Comparison of ENCODE assay signal across 8 mouse cellular contexts in genomic region chr9:26998669-26999460, GRCm38 (mm10). TPM values are rescaled to one million over a fixed set of nuclear protein-coding genes. Genes with fewer than 3 reads are reported as not detected.
DNase-seq lines count a peak whose midpoint lies in the region; ATAC-seq and TF ChIP-seq lines count a peak whose summit lies in the region.

No protein-coding gene starts in this region.

- H3K36me3 ChIP-seq in heart, embryonic 10.5 days: peaks cover 18% of the 10 kb centered on the region
- H3K36me3 ChIP-seq in E14TG2a.4 (ENCODE audit: insufficient read depth, low read length): peaks cover 37% of the 10 kb centered on the region
- H3K36me3 ChIP-seq in forebrain, embryonic 10.5 days (replicated peaks): peaks cover 23% of the 10 kb centered on the region
- peaks cover 8% of the 10 kb centered on the region for H3K36me3 ChIP-seq in limb, embryonic 14.5 days (ENCODE audit: control insufficient read depth, insufficient read depth, low read length)
- H3K36me3 ChIP-seq in stomach, embryonic 15.5 days: peaks cover 6% of the 10 kb centered on the region; the same call in 1 of the 2 replicates

- no peak for DNase-seq in heart, embryonic 10.5 days (ENCODE audit: low spot score)
- no peak for DNase-seq in heart, postnatal 10 days
- no peak for DNase-seq in forebrain, embryonic 10.5 days (ENCODE audit: extremely low spot score, low spot score)
- no peak for DNase-seq in limb, embryonic 14.5 days (ENCODE audit: low spot score)
- no peak for DNase-seq in adrenal gland, adult 2 months
- DNase-seq in B cell, adult 2 months: no peak

- no peaks in the 10 kb centered on the region for H3K27me3 ChIP-seq in heart, embryonic 10.5 days (ENCODE audit: insufficient read depth, poor library complexity, severe bottlenecking)
- no peaks in the 10 kb centered on the region for H3K27me3 ChIP-seq in E14TG2a.4 (ENCODE audit: insufficient read depth, low read length)
- no peaks in the 10 kb centered on the region for H3K27me3 ChIP-seq in forebrain, embryonic 10.5 days (ENCODE audit: poor library complexity, severe bottlenecking)
- H3K27me3 ChIP-seq in limb, embryonic 14.5 days (ENCODE audit: control insufficient read depth, insufficient read depth, low read length): no peaks in the 10 kb centered on the region
- H3K27me3 ChIP-seq in stomach, embryonic 15.5 days (replicated peaks): no peaks in the 10 kb centered on the region

- intact Hi-C loops in heart, postnatal 10 days (cut with DNase I): no loop called here

- no peak for TF ChIP-seq CTCF in E14TG2a.4 (conservative IDR thresholded peaks at IDR 0.05; ENCODE audit: low read length)

- H3K9me3 ChIP-seq in heart, embryonic 10.5 days: no peaks in the 10 kb centered on the region
- no peaks in the 10 kb centered on the region for H3K9me3 ChIP-seq in E14TG2a.4 (ENCODE audit: low read length)
- H3K9me3 ChIP-seq in forebrain, embryonic 10.5 days: no peaks in the 10 kb centered on the region
- H3K9me3 ChIP-seq in limb, embryonic 14.5 days (ENCODE audit: control insufficient read depth, low read length): no peaks in the 10 kb centered on the region
- H3K9me3 ChIP-seq in stomach, embryonic 15.5 days: no peaks in the 10 kb centered on the region

- H3K9ac ChIP-seq in limb, embryonic 14.5 days (ENCODE audit: low read depth, low read length, severe bottlenecking): peak overlapping the region; percentile 94
- peak overlapping the region; percentile 66 for H3K9ac ChIP-seq in stomach, embryonic 15.5 days

- 3% methylated on average over 29 of the region's 29 CpGs for WGBS in heart, embryonic 10.5 days
- 4% methylated on average over 29 of the region's 29 CpGs for WGBS in forebrain, embryonic 10.5 days
- WGBS in limb, embryonic 14.5 days: 3% methylated on average over 28 of the region's 29 CpGs
- 1% methylated on average over 29 of the region's 29 CpGs for WGBS in stomach, embryonic 15.5 days

- H3K4me1 ChIP-seq in heart, embryonic 10.5 days: peaks cover 12% of the 10 kb centered on the region
- peaks cover 46% of the 10 kb centered on the region for H3K4me1 ChIP-seq in E14TG2a.4 (replicated peaks; ENCODE audit: low read depth, low read length)
- H3K4me1 ChIP-seq in forebrain, embryonic 10.5 days: peaks cover 33% of the 10 kb centered on the region
- H3K4me1 ChIP-seq in limb, embryonic 14.5 days (ENCODE audit: control insufficient read depth, insufficient read depth, low read length): peaks cover 20% of the 10 kb centered on the region
- peaks cover 8% of the 10 kb centered on the region for H3K4me1 ChIP-seq in stomach, embryonic 15.5 days

- no peak for TF ChIP-seq POLR2A in limb, embryonic 14.5 days (IDR thresholded peaks at IDR 0.05; ENCODE audit: borderline replicate concordance, extremely low read depth, insufficient read depth, insufficient read length)

- peak overlapping the region; percentile 64 for H3K4me2 ChIP-seq in limb, embryonic 14.5 days (replicated peaks; ENCODE audit: low read depth, low read length, severe bottlenecking)
- H3K4me2 ChIP-seq in stomach, embryonic 15.5 days: peak overlapping the region; percentile 59

- ATAC-seq in limb, embryonic 14.5 days (ENCODE audit: low FRiP score, low read depth): peak; percentile 51
- peak; percentile 30 for ATAC-seq in stomach, embryonic 15.5 days (ENCODE audit: insufficient read depth, low FRiP score, low read depth)

- H3K4me3 ChIP-seq in heart, embryonic 10.5 days: peak overlapping the region; percentile 80
- H3K4me3 ChIP-seq in E14TG2a.4 (replicated peaks; ENCODE audit: low read length): peak overlapping the region; percentile 88
- peak overlapping the region; percentile 78 for H3K4me3 ChIP-seq in forebrain, embryonic 10.5 days
- H3K4me3 ChIP-seq in limb, embryonic 14.5 days (replicated peaks; ENCODE audit: low read length): peak overlapping the region; percentile 73
- H3K4me3 ChIP-seq in stomach, embryonic 15.5 days (replicated peaks): peak overlapping the region; percentile 77

- H3K27ac ChIP-seq in heart, embryonic 10.5 days: peak overlapping the region; percentile 93
- H3K27ac ChIP-seq in forebrain, embryonic 10.5 days: peak overlapping the region; percentile 92
- H3K27ac ChIP-seq in limb, embryonic 14.5 days (replicated peaks; ENCODE audit: low read depth, low read length): peak overlapping the region; percentile 83
- H3K27ac ChIP-seq in stomach, embryonic 15.5 days: peak overlapping the region; percentile 77

RNA-seq across cellular contexts. Expression of gene Acad8, which starts 0.5 kb away (rescaled TPM):
- polyA plus RNA-seq in heart, embryonic 10.5 days (2016; fragmentation: Nextera tagmentation; extraction: Ambion mirVana): 40.5 and 42.2 TPM in 2 replicates
- total RNA-seq in heart, postnatal 10 days (2021): 10 to 100 TPM; 52.3 to 54.0 TPM
- polyA plus RNA-seq in forebrain, embryonic 10.5 days (2016; fragmentation: Nextera tagmentation; extraction: Ambion mirVana): 44.2 and 46.8 TPM in 2 replicates
- 46.4 and 47.3 TPM in 2 replicates for polyA plus RNA-seq in limb, embryonic 14.5 days (2012; rRNA removed)
- 45.6 and 46.7 TPM in 2 replicates for polyA plus RNA-seq in limb, embryonic 14.5 days (2014; fragmentation: Nextera tagmentation; extraction: Ambion mirVana)
- polyA plus RNA-seq in stomach, embryonic 15.5 days (2015; fragmentation: Nextera tagmentation; extraction: Ambion mirVana): 41.5 and 42.7 TPM in 2 replicates
- 10 to 100 TPM; 54.2 to 69.9 TPM for total RNA-seq in adrenal gland, adult 2 months (2021)
- 13.3 and 15.9 TPM in 2 replicates for polyA plus RNA-seq in adrenal gland, adult 2 months (2012; rRNA removed)

RNA-seq across cellular contexts. Expression of gene Thyn1, which starts 0.6 kb away (rescaled TPM):
- polyA plus RNA-seq in heart, embryonic 10.5 days (2016; fragmentation: Nextera tagmentation; extraction: Ambion mirVana): 125 and 145 TPM in 2 replicates
- 10 to 100 TPM; 29.0 to 32.7 TPM for total RNA-seq in heart, postnatal 10 days (2021)
- 173 and 183 TPM in 2 replicates for polyA plus RNA-seq in forebrain, embryonic 10.5 days (2016; fragmentation: Nextera tagmentation; extraction: Ambion mirVana)
- 44.4 and 69.2 TPM in 2 replicates for polyA plus RNA-seq in limb, embryonic 14.5 days (2012; rRNA removed)
- 124 and 127 TPM in 2 replicates for polyA plus RNA-seq in limb, embryonic 14.5 days (2014; fragmentation: Nextera tagmentation; extraction: Ambion mirVana)
- polyA plus RNA-seq in stomach, embryonic 15.5 days (2015; fragmentation: Nextera tagmentation; extraction: Ambion mirVana): 138 and 149 TPM in 2 replicates
- total RNA-seq in adrenal gland, adult 2 months (2021): 10 to 100 TPM; 40.0 to 44.9 TPM
- polyA plus RNA-seq in adrenal gland, adult 2 months (2012; rRNA removed): 2.6 and 3.0 TPM in 2 replicates

RNA-seq across cellular contexts. Expression of gene Vps26b, which starts 31.0 kb away (rescaled TPM):
- 23.3 and 30.8 TPM in 2 replicates for polyA plus RNA-seq in heart, embryonic 10.5 days (2016; fragmentation: Nextera tagmentation; extraction: Ambion mirVana)
- total RNA-seq in heart, postnatal 10 days (2021): 10 to 100 TPM; 30.9 to 35.6 TPM
- 35.8 and 36.2 TPM in 2 replicates for polyA plus RNA-seq in forebrain, embryonic 10.5 days (2016; fragmentation: Nextera tagmentation; extraction: Ambion mirVana)
- polyA plus RNA-seq in limb, embryonic 14.5 days (2012; rRNA removed): 40.3 and 44.1 TPM in 2 replicates
- 44.2 and 49.2 TPM in 2 replicates for polyA plus RNA-seq in limb, embryonic 14.5 days (2014; fragmentation: Nextera tagmentation; extraction: Ambion mirVana)
- 32.9 TPM in 2 replicates for polyA plus RNA-seq in stomach, embryonic 15.5 days (2015; fragmentation: Nextera tagmentation; extraction: Ambion mirVana)
- total RNA-seq in adrenal gland, adult 2 months (2021): 10 to 100 TPM; 34.4 to 38.0 TPM
- polyA plus RNA-seq in adrenal gland, adult 2 months (2012; rRNA removed): 46.6 and 51.2 TPM in 2 replicates

RNA-seq across cellular contexts. Expression of gene Ncapd3, which starts 31.1 kb away (rescaled TPM):
- polyA plus RNA-seq in heart, embryonic 10.5 days (2016; fragmentation: Nextera tagmentation; extraction: Ambion mirVana): 28.3 and 29.4 TPM in 2 replicates
- total RNA-seq in heart, postnatal 10 days (2021): 10 to 100 TPM; 17.6 to 18.6 TPM
- 38.7 and 40.7 TPM in 2 replicates for polyA plus RNA-seq in forebrain, embryonic 10.5 days (2016; fragmentation: Nextera tagmentation; extraction: Ambion mirVana)
- 38.5 and 38.8 TPM in 2 replicates for polyA plus RNA-seq in limb, embryonic 14.5 days (2012; rRNA removed)
- polyA plus RNA-seq in limb, embryonic 14.5 days (2014; fragmentation: Nextera tagmentation; extraction: Ambion mirVana): 24.3 and 28.2 TPM in 2 replicates
- 24.9 and 26.6 TPM in 2 replicates for polyA plus RNA-seq in stomach, embryonic 15.5 days (2015; fragmentation: Nextera tagmentation; extraction: Ambion mirVana)
- total RNA-seq in adrenal gland, adult 2 months (2021): 10 to 100 TPM; 10.9 to 12.2 TPM
- polyA plus RNA-seq in adrenal gland, adult 2 months (2012; rRNA removed): 12.1 and 13.5 TPM in 2 replicates

Comparison
In these comparisons a context has a peak if more than half of its experiments do, and no peak if none do; other contexts are left out.
1. RNA of gene Thyn1, which starts 0.6 kb away (polyA plus RNA-seq): 173 to 183 TPM in forebrain, embryonic 10.5 days, 125 to 145 TPM in heart, embryonic 10.5 days, 138 to 149 TPM in stomach, embryonic 15.5 days and 44.4 to 127 TPM in limb, embryonic 14.5 days; 2.6 to 3.0 TPM in adrenal gland, adult 2 months; every median in the first group is over 10 times any median in the second.
2. Peak in every context shown above with its lines, with median percentiles within 50 percentile points of each other: H3K27ac ChIP-seq and H3K4me3 ChIP-seq.